Mouse (Mus musculus) neural tube, embryonic 13.5 days (tissue): ENCODE data around the gene 1700017N19Rik. TPM values are rescaled to one million over a fixed set of nuclear protein-coding genes. Genes with fewer than 3 reads are reported as not detected.
"Not testable (repeated sequence)": the region's sequence is repeated elsewhere in the genome, so short reads cannot be mapped to it uniquely, and the experiment has no call there.

ENCODE experiments used
- ATAC-seq: fragments of 200-750 bp; cut with Nextera tagmentation; 2 replicates; pipeline ENCODE4 v1.8.0; 2017; ENCODE audit warnings: low read depth, mild to moderate bottlenecking, moderate TSS enrichment, moderate library complexity
- H3K27ac ChIP-seq: fragments of 300-500 bp; sonication (generic); replicated peaks from 2 replicates; pipeline ENCODE4 v1.5.1; 2015; ENCODE audit warnings: moderate library complexity, mild to moderate bottlenecking, inconsistent platforms
- H3K27me3 ChIP-seq: fragments of 300-500 bp; sonication (generic); 2 replicates; pipeline ENCODE4 v1.6.1; 2015; ENCODE audit warnings: mild to moderate bottlenecking, inconsistent platforms
- H3K36me3 ChIP-seq: fragments of 300-500 bp; sonication (generic); 2 replicates; pipeline ENCODE4 v1.6.1; 2015; ENCODE audit warnings: mild to moderate bottlenecking, inconsistent platforms
- H3K4me1 ChIP-seq: fragments of 300-500 bp; sonication (generic); replicated peaks from 2 replicates; pipeline ENCODE4 v1.6.1; 2015; ENCODE audit warnings: inconsistent platforms
- H3K4me2 ChIP-seq: fragments of 300-500 bp; sonication (generic); 2 replicates; pipeline ENCODE4 v1.6.1; 2015; ENCODE audit warnings: inconsistent platforms, mild to moderate bottlenecking, moderate library complexity
- H3K4me3 ChIP-seq: fragments of 300-500 bp; sonication (generic); 2 replicates; pipeline ENCODE4 v1.5.1; 2015; ENCODE audit warnings: mild to moderate bottlenecking, inconsistent platforms
- H3K9ac ChIP-seq: fragments of 300-500 bp; sonication (generic); 2 replicates; pipeline ENCODE4 v1.6.1; 2015; ENCODE audit warnings: moderate library complexity, mild to moderate bottlenecking, inconsistent platforms
- H3K9me3 ChIP-seq: fragments of 300-500 bp; sonication (generic); 2 replicates; pipeline ENCODE4 v1.6.1; 2016; ENCODE audit warnings: inconsistent platforms
- WGBS: fragments of 180-500 bp; shearing (Covaris S2); methylation state at CpG from one replicate; pipeline ENCODE4 v1.1.7; 2015; 5-methylcytosine and 5-hydroxymethylcytosine counted together
- polyA plus RNA-seq: library from polyadenylated mRNA; unstranded; fragments of >200 nt; fragmentation: Nextera tagmentation; extraction: Ambion mirVana; gene quantifications from 2 replicates; pipeline ENCODE4 v1.2.1, GENCODE M21; 2015

Gene 1700017N19Rik
- 0.36 and 0.47 TPM in 2 replicates for polyA plus RNA-seq

- Histone ChIP-seq H3K4me1 (peaks cover 11% of the 10 kb centered on the region), H3K36me3 (no peaks in the 10 kb centered on the region), H3K9ac (peak within 1 kb of the TSS; percentile 86; the same call in 1 of the 2 replicates), H3K27ac (no peak within 1 kb of the TSS), H3K9me3 (no peaks in the 10 kb centered on the region), H3K4me3 (peak within 1 kb of the TSS; percentile 86), H3K4me2 (peak within 1 kb of the TSS; percentile 68), H3K27me3 (no peaks in the 10 kb centered on the region)
- ATAC-seq, result no peak
- 87% methylated on average over 1 of the region's 1 CpGs for WGBS
These were observed at the start of gene 1700017N19Rik, which contains the start of gene 4930430F08Rik for GRCm38 (mm10) chr10:100590323-100590722. TSS of gene 1700017N19Rik (plus strand) at chr10:100590484. TSS of gene 4930430F08Rik (minus strand) at chr10:100590423.

GRCm38 (mm10) chr10:100556566-100557175 lies 33.6 kb upstream of the 1700017N19Rik start:
- ATAC-seq, result no peak
- Histone ChIP-seq H3K4me1 (no peaks in the 10 kb centered on the region), H3K4me2 (no peak overlapping the region), H3K9me3 (no peaks in the 10 kb centered on the region), H3K36me3 (peaks cover 16% of the 10 kb centered on the region), H3K9ac (no peak overlapping the region), H3K27ac (no peak overlapping the region), H3K4me3 (no peak overlapping the region), H3K27me3 (no peaks in the 10 kb centered on the region)
- 75% methylated on average over 3 of the region's 3 CpGs for WGBS

- peaks cover 24% of the 10 kb centered on the region for H3K36me3 ChIP-seq
- not testable (repeated sequence) for H3K4me2 ChIP-seq, H3K4me3 ChIP-seq, H3K9me3 ChIP-seq, ATAC-seq, H3K27me3 ChIP-seq, H3K9ac ChIP-seq, H3K27ac ChIP-seq, H3K4me1 ChIP-seq
- WGBS, result 93% methylated on average over 3 of the region's 3 CpGs
These were observed 29.9 kb upstream of the 1700017N19Rik start for GRCm38 (mm10) chr10:100560194-100560883.

GRCm38 (mm10) chr10:100564112-100564511 lies 26.2 kb upstream of the 1700017N19Rik start:
- Histone ChIP-seq H3K27me3 (no peaks in the 10 kb centered on the region), H3K4me3 (no peak overlapping the region), H3K36me3 (peaks cover 38% of the 10 kb centered on the region), H3K27ac (no peak overlapping the region), H3K9me3 (no peaks in the 10 kb centered on the region), H3K4me2 (no peak overlapping the region), H3K4me1 (no peaks in the 10 kb centered on the region), H3K9ac (no peak overlapping the region)
- 92% methylated on average over 3 of the region's 3 CpGs for WGBS
- no peak for ATAC-seq

GRCm38 (mm10) chr10:100571707-100572106 lies 18.6 kb upstream of the 1700017N19Rik start:
- Histone ChIP-seq H3K4me1 (no peaks in the 10 kb centered on the region), H3K36me3 (peaks cover 53% of the 10 kb centered on the region), H3K9me3 (no peaks in the 10 kb centered on the region), H3K4me3 (no peak overlapping the region), H3K27me3 (no peaks in the 10 kb centered on the region), H3K27ac (no peak overlapping the region), H3K4me2 (no peak overlapping the region), H3K9ac (no peak overlapping the region)
- ATAC-seq, result no peak
- WGBS, result 96% methylated on average over 3 of the region's 3 CpGs

- H3K27me3 ChIP-seq, result no peaks in the 10 kb centered on the region
- H3K36me3 ChIP-seq, result peaks cover 49% of the 10 kb centered on the region
- ATAC-seq, result no peak
- H3K4me2 ChIP-seq, result no peak overlapping the region
- no peak overlapping the region for H3K9ac ChIP-seq
- no peaks in the 10 kb centered on the region for H3K4me1 ChIP-seq
- 89% methylated on average over 7 of the region's 7 CpGs for WGBS
- H3K4me3 ChIP-seq, result no peak overlapping the region
- H3K9me3 ChIP-seq, result no peaks in the 10 kb centered on the region
- H3K27ac ChIP-seq, result no peak overlapping the region
These were observed 15.7 kb upstream of the 1700017N19Rik start for GRCm38 (mm10) chr10:100574505-100575149.

GRCm38 (mm10) chr10:100575294-100575693 lies 15.0 kb upstream of the 1700017N19Rik start:
- no peak overlapping the region for H3K4me2 ChIP-seq
- no peaks in the 10 kb centered on the region for H3K9me3 ChIP-seq
- no peaks in the 10 kb centered on the region for H3K27me3 ChIP-seq
- peaks cover 48% of the 10 kb centered on the region for H3K36me3 ChIP-seq
- 91% methylated on average over 7 of the region's 7 CpGs for WGBS
- no peak overlapping the region for H3K9ac ChIP-seq
- no peaks in the 10 kb centered on the region for H3K4me1 ChIP-seq
- no peak overlapping the region for H3K27ac ChIP-seq
- no peak overlapping the region for H3K4me3 ChIP-seq
- ATAC-seq, result no peak

GRCm38 (mm10) chr10:100584178-100584577 lies 6.1 kb upstream of the 1700017N19Rik start:
- H3K4me3 ChIP-seq, result no peak overlapping the region
- no peak overlapping the region for H3K9ac ChIP-seq
- no peak for ATAC-seq
- no peak overlapping the region for H3K4me2 ChIP-seq
- H3K27ac ChIP-seq, result no peak overlapping the region
- no peaks in the 10 kb centered on the region for H3K9me3 ChIP-seq
- WGBS, result 85% methylated on average over 3 of the region's 3 CpGs
- peaks cover 10% of the 10 kb centered on the region; the same call in 1 of the 2 replicates for H3K36me3 ChIP-seq
- peaks cover 11% of the 10 kb centered on the region for H3K4me1 ChIP-seq
- H3K27me3 ChIP-seq, result no peaks in the 10 kb centered on the region

- Histone ChIP-seq H3K9me3 (no peaks in the 10 kb centered on the region), H3K4me1 (peaks cover 11% of the 10 kb centered on the region), H3K4me3 (peak overlapping the region; percentile 86), H3K36me3 (peaks cover 10% of the 10 kb centered on the region; the same call in 1 of the 2 replicates), H3K9ac (peak overlapping the region; percentile 86), H3K4me2 (peak overlapping the region; percentile 68), H3K27ac (peak overlapping the region; percentile 84), H3K27me3 (no peaks in the 10 kb centered on the region)
- WGBS, result 45% methylated on average over 7 of the region's 7 CpGs
- peak; percentile 64; the same call in 1 of the 2 replicates for ATAC-seq
These were observed 1.8 kb upstream of the 1700017N19Rik start for GRCm38 (mm10) chr10:100588524-100588923.

GRCm38 (mm10) chr10:100588932-100589388 lies 1.3 kb upstream of the 1700017N19Rik start:
- under 1% methylated on average over 31 of the region's 31 CpGs for WGBS

GRCm38 (mm10) chr10:100598339-100598738 lies 8.1 kb downstream of the 1700017N19Rik start:
- H3K4me2 ChIP-seq, result no peak overlapping the region
- 78% methylated on average over 3 of the region's 3 CpGs for WGBS
- no peaks in the 10 kb centered on the region for H3K4me1 ChIP-seq
- no peak overlapping the region for H3K9ac ChIP-seq
- ATAC-seq, result no peak
- H3K4me3 ChIP-seq, result no peak overlapping the region
- H3K9me3 ChIP-seq, result no peaks in the 10 kb centered on the region
- H3K27ac ChIP-seq, result no peak overlapping the region
- H3K36me3 ChIP-seq, result no peaks in the 10 kb centered on the region
- H3K27me3 ChIP-seq, result no peaks in the 10 kb centered on the region

More at GRCm38 (mm10) chr10:100588932-100589388, 1.3 kb upstream of the 1700017N19Rik start:
- Histone ChIP-seq H3K4me1 (peaks cover 11% of the 10 kb centered on the region), H3K9me3 (no peaks in the 10 kb centered on the region), H3K9ac (peak overlapping the region; percentile 86), H3K4me2 (peak overlapping the region; percentile 68), H3K27me3 (no peaks in the 10 kb centered on the region), H3K4me3 (peak overlapping the region; percentile 86), H3K36me3 (peaks cover 9% of the 10 kb centered on the region; the same call in 1 of the 2 replicates), H3K27ac (peak overlapping the region; percentile 84)
- peak; percentile 99 for ATAC-seq

- H3K4me2 ChIP-seq, result no peak overlapping the region
- no peaks in the 10 kb centered on the region for H3K9me3 ChIP-seq
- no peaks in the 10 kb centered on the region for H3K36me3 ChIP-seq
- H3K9ac ChIP-seq, result no peak overlapping the region
- no peaks in the 10 kb centered on the region for H3K27me3 ChIP-seq
- ATAC-seq, result no peak
- 75% methylated on average over 9 of the region's 9 CpGs for WGBS
- no peak overlapping the region for H3K4me3 ChIP-seq
- H3K4me1 ChIP-seq, result no peaks in the 10 kb centered on the region
- no peak overlapping the region for H3K27ac ChIP-seq
These were observed 13.2 kb downstream of the 1700017N19Rik start for GRCm38 (mm10) chr10:100603511-100603910.
